Mouse (Mus musculus): ENCODE measurements around the gene Klk5. TPM values are rescaled to one million over a fixed set of nuclear protein-coding genes. Genes with fewer than 3 reads are reported as not detected.
A peak's percentile ranks its signal among the peaks of the same experiment; 100 is the strongest.

Klk5 gene
- polyA plus RNA-seq (2014; fragmentation: Nextera tagmentation; extraction: Ambion mirVana): not detected in 2 replicates

DNA sequence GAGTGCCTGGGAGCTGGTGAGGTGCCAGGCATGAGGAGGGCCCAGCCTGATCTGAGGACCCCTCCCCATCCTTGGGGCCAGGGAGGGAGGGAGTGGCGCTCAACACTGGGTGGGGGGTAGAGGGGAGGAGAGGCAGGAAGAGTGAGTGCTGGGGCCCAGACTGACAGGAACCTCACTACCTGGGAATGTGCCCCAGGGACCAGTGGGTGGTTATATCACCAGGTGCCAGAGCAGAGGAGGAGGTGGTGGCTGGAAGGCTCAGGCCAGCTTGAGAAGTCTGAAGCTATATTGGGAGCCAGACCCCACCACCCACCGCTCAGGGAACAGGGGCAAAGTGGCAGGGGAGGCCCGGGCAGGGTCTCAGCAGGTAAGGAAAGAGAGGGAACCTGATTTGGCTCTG lies at the start of gene Klk5:
Gene Klk5, plus strand, starts transcription at position 271 of the 400 bp plus-strand sequence.
- Histone ChIP-seq H3K36me3 (ENCODE audit: insufficient read depth) (no peaks in the 10 kb centered on the region), H3K4me3 (ENCODE audit: low read depth, low read length) (no peak within 1 kb of the TSS), H3K27ac (ENCODE audit: low read depth) (no peak within 1 kb of the TSS), H3K9me3 (ENCODE audit: low read depth, low read length) (no peaks in the 10 kb centered on the region), H3K4me2 (no peak within 1 kb of the TSS), H3K9ac (no peak within 1 kb of the TSS), H3K4me1 (ENCODE audit: insufficient read depth) (no peaks in the 10 kb centered on the region), H3K27me3 (ENCODE audit: insufficient read depth, low read length) (no peaks in the 10 kb centered on the region)
- 54% methylated on average over 3 of the region's 3 CpGs for WGBS
- ATAC-seq (ENCODE audit: insufficient read depth) (no peak), DNase-seq (no peak)
- TF ChIP-seq CTCF (IDR thresholded peaks at IDR 0.05; ENCODE audit: low read depth): no peak

- ATAC-seq (ENCODE audit: insufficient read depth) (peak; percentile 15; the same call in 1 of the 2 replicates), DNase-seq (peak; percentile 55)
- Histone ChIP-seq H3K4me3 (ENCODE audit: low read depth, low read length) (peak overlapping the region; percentile 46), H3K27ac (ENCODE audit: low read depth) (no peak overlapping the region), H3K27me3 (ENCODE audit: insufficient read depth, low read length) (peaks cover 8% of the 10 kb centered on the region; the same call in 1 of the 2 replicates), H3K36me3 (ENCODE audit: insufficient read depth) (no peaks in the 10 kb centered on the region), H3K9me3 (ENCODE audit: low read depth, low read length) (no peaks in the 10 kb centered on the region), H3K4me1 (ENCODE audit: insufficient read depth) (no peaks in the 10 kb centered on the region), H3K9ac (no peak overlapping the region; the same call in 1 of the 2 replicates), H3K4me2 (peak overlapping the region; percentile 75)
- 3% methylated on average over 8 of the region's 8 CpGs for WGBS
- TF ChIP-seq CTCF (IDR thresholded peaks at IDR 0.05; ENCODE audit: low read depth): no peak
These were observed 45.4 kb upstream of the Klk5 start for GRCm38 (mm10) chr7:43796355-43796754.

- ATAC-seq (ENCODE audit: insufficient read depth): peak; percentile 32; the same call in 1 of the 2 replicates
- Histone ChIP-seq H3K4me1 (ENCODE audit: insufficient read depth) (no peaks in the 10 kb centered on the region), H3K9me3 (ENCODE audit: low read depth, low read length) (no peaks in the 10 kb centered on the region), H3K4me3 (ENCODE audit: low read depth, low read length) (peak within 1 kb of the TSS; percentile 46), H3K27me3 (ENCODE audit: insufficient read depth, low read length) (peaks cover 8% of the 10 kb centered on the region; the same call in 1 of the 2 replicates), H3K27ac (ENCODE audit: low read depth) (no peak within 1 kb of the TSS), H3K36me3 (ENCODE audit: insufficient read depth) (no peaks in the 10 kb centered on the region), H3K4me2 (peak within 1 kb of the TSS; percentile 75), H3K9ac (peak within 1 kb of the TSS; percentile 47)
- TF ChIP-seq CTCF (IDR thresholded peaks at IDR 0.05; ENCODE audit: low read depth): no peak
- peak; percentile 44 for DNase-seq
- WGBS: under 1% methylated on average over 28 of the region's 28 CpGs
These were observed 44.4 kb upstream of the Klk5 start, which contains the start of gene Klk8 for GRCm38 (mm10) chr7:43797333-43797769. Gene Klk8, plus strand, starts transcription at chr7:43797577.

DNA sequence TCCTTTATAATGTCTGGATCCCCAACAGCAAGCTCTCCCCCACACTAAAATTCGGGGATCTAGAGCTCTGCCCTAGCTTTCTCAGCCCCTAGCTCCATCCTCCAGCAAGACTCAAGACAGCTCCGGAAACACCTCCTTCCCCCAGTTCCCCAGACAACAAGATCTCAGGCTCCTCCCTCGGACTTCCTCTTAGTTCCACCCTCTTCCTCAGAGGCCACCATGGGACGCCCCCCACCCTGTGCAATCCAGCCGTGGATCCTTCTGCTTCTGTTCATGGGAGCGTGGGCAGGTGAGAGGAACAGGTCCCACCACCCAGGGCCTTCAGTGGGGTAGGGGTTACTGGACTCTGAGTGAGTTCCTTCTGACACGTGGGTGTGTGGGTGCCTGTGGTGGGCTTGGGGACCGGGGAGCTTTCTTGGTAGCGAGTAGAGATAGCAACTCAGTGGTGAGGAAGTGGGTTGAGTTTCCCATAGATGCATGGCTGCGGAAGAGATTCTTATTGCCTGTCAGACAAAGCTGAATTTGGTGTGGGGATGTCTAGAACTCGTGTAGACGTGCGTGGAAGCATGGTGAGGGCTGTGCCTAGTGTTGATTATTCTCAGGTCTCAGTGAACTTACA lies 43.8 kb upstream of the Klk5 start:
- no peaks in the 10 kb centered on the region for H3K36me3 ChIP-seq (ENCODE audit: insufficient read depth)
- DNase-seq (peak; percentile 24), ATAC-seq (ENCODE audit: insufficient read depth) (peak; percentile 57)
- TF ChIP-seq CTCF (IDR thresholded peaks at IDR 0.05; ENCODE audit: low read depth): no peak
- peak overlapping the region; percentile 47; the same call in 1 of the 2 replicates for H3K9ac ChIP-seq
- H3K27ac ChIP-seq (ENCODE audit: low read depth): no peak overlapping the region
- no peaks in the 10 kb centered on the region for H3K9me3 ChIP-seq (ENCODE audit: low read depth, low read length)
- H3K4me1 ChIP-seq (ENCODE audit: insufficient read depth): no peaks in the 10 kb centered on the region
- peaks cover 8% of the 10 kb centered on the region; the same call in 1 of the 2 replicates for H3K27me3 ChIP-seq (ENCODE audit: insufficient read depth, low read length)
- peak overlapping the region; percentile 46 for H3K4me3 ChIP-seq (ENCODE audit: low read depth, low read length)
- 38% methylated on average over 13 of the region's 13 CpGs for WGBS
- peak overlapping the region; percentile 75 for H3K4me2 ChIP-seq

DNA sequence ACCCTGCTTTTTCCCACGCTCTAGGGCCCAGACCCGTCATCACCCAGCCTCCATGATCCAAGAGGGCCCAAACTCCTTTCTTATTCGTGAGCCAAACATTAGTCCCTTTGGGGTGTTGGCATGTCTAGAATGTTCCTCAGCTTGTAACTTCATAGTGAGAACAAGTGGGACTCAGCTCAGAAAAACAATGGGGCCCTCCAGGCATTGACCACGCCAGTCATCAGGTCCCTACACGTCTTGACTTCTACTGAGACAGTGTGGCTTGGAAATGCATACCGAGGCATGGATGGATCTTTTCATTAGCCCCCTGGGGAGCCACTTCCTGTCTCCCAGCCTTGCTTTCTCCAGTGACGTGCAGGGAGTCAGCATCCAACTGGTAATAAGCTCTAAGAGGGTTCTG lies 41.9 kb upstream of the Klk5 start:
- H3K4me1 ChIP-seq (ENCODE audit: insufficient read depth): no peaks in the 10 kb centered on the region
- ATAC-seq (ENCODE audit: insufficient read depth) (no peak), DNase-seq (no peak)
- TF ChIP-seq CTCF (IDR thresholded peaks at IDR 0.05; ENCODE audit: low read depth): no peak
- H3K4me3 ChIP-seq (ENCODE audit: low read depth, low read length): no peak overlapping the region
- H3K27ac ChIP-seq (ENCODE audit: low read depth): no peak overlapping the region
- WGBS: 71% methylated on average over 7 of the region's 7 CpGs
- no peak overlapping the region for H3K4me2 ChIP-seq
- no peaks in the 10 kb centered on the region for H3K9me3 ChIP-seq (ENCODE audit: low read depth, low read length)
- H3K27me3 ChIP-seq (ENCODE audit: insufficient read depth, low read length): peaks cover 8% of the 10 kb centered on the region; the same call in 1 of the 2 replicates
- no peaks in the 10 kb centered on the region for H3K36me3 ChIP-seq (ENCODE audit: insufficient read depth)
- no peak overlapping the region for H3K9ac ChIP-seq

- H3K27ac ChIP-seq (ENCODE audit: low read depth): no peak within 1 kb of the TSS
- no peaks in the 10 kb centered on the region for H3K36me3 ChIP-seq (ENCODE audit: insufficient read depth)
- no peaks in the 10 kb centered on the region for H3K27me3 ChIP-seq (ENCODE audit: insufficient read depth, low read length)
- WGBS: 40% methylated on average over 5 of the region's 5 CpGs
- no peak within 1 kb of the TSS for H3K9ac ChIP-seq
- DNase-seq (no peak), ATAC-seq (ENCODE audit: insufficient read depth) (no peak)
- H3K4me3 ChIP-seq (ENCODE audit: low read depth, low read length): no peak within 1 kb of the TSS
- H3K4me2 ChIP-seq: no peak within 1 kb of the TSS
- H3K4me1 ChIP-seq (ENCODE audit: insufficient read depth): no peaks in the 10 kb centered on the region
- H3K9me3 ChIP-seq (ENCODE audit: low read depth, low read length): no peaks in the 10 kb centered on the region
- TF ChIP-seq CTCF (IDR thresholded peaks at IDR 0.05; ENCODE audit: low read depth): no peak
These were observed 30.8 kb upstream of the Klk5 start, which contains the start of gene Klk7 for GRCm38 (mm10) chr7:43810994-43811393. Gene Klk7, plus strand, starts transcription at chr7:43811294.

GRCm38 (mm10) chr7:43815211-43815610 lies 26.6 kb upstream of the Klk5 start:
- Histone ChIP-seq H3K27me3 (ENCODE audit: insufficient read depth, low read length) (no peaks in the 10 kb centered on the region), H3K4me2 (no peak overlapping the region), H3K4me1 (ENCODE audit: insufficient read depth) (no peaks in the 10 kb centered on the region), H3K27ac (ENCODE audit: low read depth) (no peak overlapping the region), H3K4me3 (ENCODE audit: low read depth, low read length) (no peak overlapping the region), H3K36me3 (ENCODE audit: insufficient read depth) (no peaks in the 10 kb centered on the region), H3K9me3 (ENCODE audit: low read depth, low read length) (no peaks in the 10 kb centered on the region), H3K9ac (no peak overlapping the region)
- 80% methylated on average over 7 of the region's 7 CpGs for WGBS
- ATAC-seq (ENCODE audit: insufficient read depth) (no peak), DNase-seq (no peak)
- TF ChIP-seq CTCF (IDR thresholded peaks at IDR 0.05; ENCODE audit: low read depth): no peak

Measured in lung, embryonic 14.5 days (tissue).